Mouse (Mus musculus) embryonic fibroblast, embryonic 13.5 days (primary cell): Measurements from ENCODE around the gene Fam98b. TPM values are rescaled to one million over a fixed set of nuclear protein-coding genes. Genes with fewer than 3 reads are reported as not detected.

Experiments used
- H3K27ac ChIP-seq: 2 replicates; pipeline ENCODE4 v1.5.1; 2012; ENCODE audit warnings: low read length, control low read depth, inconsistent platforms; ENCODE audit not compliant: insufficient read depth
- H3K4me1 ChIP-seq: 2 replicates; pipeline ENCODE4 v1.6.1; 2011; ENCODE audit warnings: low read length; ENCODE audit not compliant: control insufficient read depth, insufficient read depth
- H3K4me3 ChIP-seq: 2 replicates; pipeline ENCODE4 v1.5.1; 2011; ENCODE audit warnings: mild to moderate bottlenecking, control low read depth, low read length; ENCODE audit not compliant: insufficient read depth
- CTCF ChIP-seq: IDR thresholded peaks from 2 replicates; pipeline ENCODE4 v1.5.1; 2011; ENCODE audit warnings: mild to moderate bottlenecking, control low read depth, low read length, moderate library complexity, borderline replicate concordance; ENCODE audit not compliant: insufficient read depth
- POLR2A ChIP-seq: IDR thresholded peaks from 2 replicates; pipeline ENCODE4 v1.6.1; 2011; ENCODE audit warnings: low read depth, mild to moderate bottlenecking, control low read depth, low read length, moderate library complexity
- polyA plus RNA-seq: library from polyadenylated mRNA; stranded (reverse); fragments of >200 nt; gene quantifications from 2 replicates; pipeline ENCODE4 v1.2.4, GENCODE M21; 2011; ENCODE audit warnings: low read depth; ENCODE audit not compliant: missing spikeins, insufficient read length

The Fam98b gene
- polyA plus RNA-seq, 1 experiment: 70.8 TPM

DNA sequence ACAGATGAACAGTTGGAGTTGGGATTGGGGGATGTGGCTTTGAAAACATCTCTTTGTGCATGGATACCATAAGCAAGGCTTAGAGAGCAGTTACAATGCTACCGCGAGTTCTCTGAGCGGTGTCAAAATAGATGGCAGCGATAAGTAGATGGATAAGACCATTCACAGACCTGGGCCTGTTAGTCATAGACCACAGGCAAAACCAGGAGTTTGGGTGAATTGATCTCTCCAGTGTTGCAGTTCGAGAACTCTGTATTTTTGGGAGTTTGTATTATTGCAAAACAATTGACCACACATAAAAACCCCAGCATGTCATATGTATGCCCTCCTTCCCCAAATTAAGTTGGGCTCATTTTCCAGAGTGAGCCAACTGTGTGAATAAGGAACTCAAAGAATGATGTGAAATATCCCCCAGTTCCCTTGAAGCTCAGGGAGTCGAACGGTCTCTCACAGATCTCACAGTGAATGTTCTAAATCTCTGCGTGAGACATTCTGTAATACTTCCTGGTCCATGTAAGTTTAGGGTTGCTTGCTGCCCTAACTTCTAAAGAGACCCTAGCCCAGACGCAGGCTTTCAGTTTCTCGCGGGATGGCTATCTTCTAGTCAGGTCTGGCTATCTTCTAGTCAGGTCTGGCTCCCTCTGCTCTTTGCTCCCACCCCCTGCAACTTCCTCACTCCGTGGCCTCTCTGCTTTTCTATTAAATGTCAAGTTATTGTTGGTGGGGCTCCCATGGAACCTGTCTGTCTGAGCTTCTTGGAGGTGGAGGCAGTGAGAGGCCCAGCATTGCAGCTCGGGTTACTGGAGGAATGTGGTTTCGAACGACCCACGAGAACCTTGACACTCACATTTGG is 50.3 kb downstream of the Fam98b start:
- Histone ChIP-seq H3K27ac (no peak overlapping the region), H3K4me3 (no peak overlapping the region), H3K4me1 (no peaks in the 10 kb centered on the region)
- TF ChIP-seq CTCF (no peak), POLR2A (no peak)

DNA sequence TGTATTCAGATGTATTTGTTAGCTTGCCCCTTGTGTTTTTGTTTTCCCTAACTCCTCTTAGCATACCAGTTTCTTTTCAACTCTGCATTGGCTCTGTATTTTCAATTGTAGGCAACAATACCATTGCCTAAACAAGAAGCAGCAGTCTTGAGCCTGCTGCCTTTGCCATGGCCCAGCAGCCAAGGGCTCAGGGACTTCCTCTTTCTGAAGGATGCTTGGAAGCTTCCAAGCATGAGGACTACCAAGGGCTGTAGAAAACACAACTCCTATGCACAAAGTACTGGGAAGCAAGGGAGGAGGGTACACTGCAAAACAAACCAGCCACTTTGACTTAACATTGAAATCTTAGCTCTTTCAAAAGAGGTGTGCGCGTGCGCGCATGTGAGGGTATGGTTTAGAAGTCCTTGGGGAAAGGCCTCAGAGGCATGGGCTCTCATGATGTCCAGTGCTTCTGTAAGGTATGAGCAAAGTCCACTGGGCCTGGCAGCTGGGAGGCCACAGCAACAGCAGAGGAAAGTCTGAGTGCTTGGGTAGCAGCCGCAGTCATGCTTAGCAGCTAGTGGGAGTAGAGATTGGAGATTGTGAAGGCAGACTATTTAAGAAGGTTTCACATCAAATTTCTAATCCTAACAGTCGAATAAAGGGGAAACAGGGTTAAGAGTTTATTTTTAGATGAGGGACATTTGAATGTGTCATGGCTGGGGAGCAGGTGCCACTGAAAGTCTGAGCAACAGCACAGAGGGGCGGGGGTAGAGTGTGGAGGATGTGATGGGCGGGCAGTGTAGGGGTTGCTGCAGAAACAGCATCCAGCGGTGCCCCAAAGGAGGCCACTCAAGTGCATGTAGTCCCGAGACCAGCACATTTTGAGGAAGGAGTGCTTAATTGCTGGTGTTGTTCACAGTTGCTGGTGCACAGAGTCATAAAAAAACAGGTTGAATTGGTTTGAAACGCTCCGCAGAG is 54.1 kb downstream of the Fam98b start:
- H3K27ac ChIP-seq: no peak overlapping the region
- no peak overlapping the region for H3K4me3 ChIP-seq
- TF ChIP-seq POLR2A (no peak), CTCF (no peak)
- no peaks in the 10 kb centered on the region for H3K4me1 ChIP-seq

GRCm38 (mm10) chr2:117304941-117305340 is 55.4 kb downstream of the Fam98b start:
- Histone ChIP-seq H3K4me3 (no peak overlapping the region), H3K4me1 (no peaks in the 10 kb centered on the region), H3K27ac (no peak overlapping the region)
- TF ChIP-seq POLR2A: no peak
- no peak for TF ChIP-seq CTCF

DNA sequence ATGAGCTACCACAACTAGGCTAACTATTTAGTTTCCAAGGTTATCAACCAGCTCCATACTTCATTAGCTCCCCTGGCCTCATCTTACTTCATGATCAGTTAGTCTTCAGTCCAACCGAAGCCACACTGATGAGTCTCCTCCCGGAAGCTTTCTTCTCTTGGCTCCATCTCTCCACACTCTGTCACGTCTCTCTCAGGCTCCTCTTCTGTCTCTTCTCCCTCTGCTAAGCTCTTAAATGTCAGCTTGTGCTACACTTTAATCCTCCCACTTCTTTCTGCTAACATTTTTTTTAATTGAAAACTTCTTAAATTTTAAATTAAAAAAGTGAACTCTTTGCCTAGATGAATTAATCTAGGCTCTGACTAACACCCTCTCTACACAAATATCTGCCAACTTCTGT is 58.4 kb downstream of the Fam98b start:
- Histone ChIP-seq H3K27ac (no peak overlapping the region), H3K4me3 (no peak overlapping the region), H3K4me1 (0 out of 2 replicates have a peak, but pooled peaks cover 2% of the 10 kb centered on the region)
- TF ChIP-seq CTCF (no peak), POLR2A (no peak)

DNA sequence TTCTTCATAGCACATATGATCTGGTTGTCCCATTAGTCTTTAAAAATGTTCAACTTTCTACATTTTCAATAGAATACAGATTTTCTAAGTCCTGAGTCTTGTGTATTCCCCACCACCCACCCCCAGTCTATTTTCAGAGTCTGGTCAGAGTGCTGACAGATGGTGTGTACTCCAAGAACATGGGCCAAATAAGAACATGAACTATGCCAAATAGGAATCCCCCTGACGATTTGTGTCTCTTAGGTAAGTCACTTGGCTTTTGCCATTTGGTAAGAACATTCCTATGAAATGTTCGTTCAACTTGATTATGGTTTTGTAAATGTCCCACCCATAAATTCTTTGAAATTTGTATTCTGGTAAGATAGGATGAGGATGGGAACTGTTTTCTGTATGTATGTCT is 59.5 kb downstream of the Fam98b start:
- 0 out of 2 replicates have a peak, but pooled peaks cover 2% of the 10 kb centered on the region for H3K4me1 ChIP-seq
- TF ChIP-seq CTCF (no peak), POLR2A (no peak)
- H3K4me3 ChIP-seq: no peak overlapping the region
- H3K27ac ChIP-seq: no peak overlapping the region

DNA sequence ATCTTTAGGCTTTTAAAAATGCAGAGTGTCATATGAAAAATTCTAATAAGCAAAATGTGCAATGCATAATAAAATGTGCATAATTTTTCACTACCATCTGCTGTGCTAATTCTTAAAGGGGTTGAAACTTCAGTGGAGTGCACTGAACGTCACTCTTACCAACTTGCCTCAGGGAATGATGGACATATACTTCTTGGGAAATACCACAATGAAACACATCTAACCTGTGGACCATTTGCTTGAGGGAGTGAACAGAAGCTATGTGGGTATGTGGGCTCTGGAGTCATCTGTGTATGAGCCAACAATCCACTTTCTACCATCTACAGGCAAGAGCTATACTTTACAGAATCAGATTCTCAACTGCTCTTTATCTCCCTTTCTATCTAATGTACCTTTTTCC is 61.8 kb downstream of the Fam98b start:
- Histone ChIP-seq H3K4me1 (0 out of 2 replicates have a peak, but pooled peaks cover 2% of the 10 kb centered on the region), H3K27ac (no peak overlapping the region), H3K4me3 (no peak overlapping the region)
- TF ChIP-seq POLR2A: no peak
- TF ChIP-seq CTCF: no peak

- Histone ChIP-seq H3K4me1 (0 out of 2 replicates have a peak, but pooled peaks cover 2% of the 10 kb centered on the region), H3K27ac (no peak overlapping the region), H3K4me3 (no peak overlapping the region)
- no peak for TF ChIP-seq POLR2A
Observed at GRCm38 (mm10) chr2:117312030-117312429, 62.5 kb downstream of the Fam98b start.

GRCm38 (mm10) chr2:117312441-117312895 is 62.9 kb downstream of the Fam98b start:
- Histone ChIP-seq H3K4me1 (0 out of 2 replicates have a peak, but pooled peaks cover 2% of the 10 kb centered on the region), H3K4me3 (no peak overlapping the region), H3K27ac (no peak overlapping the region)
- TF ChIP-seq CTCF (no peak), POLR2A (no peak)

DNA sequence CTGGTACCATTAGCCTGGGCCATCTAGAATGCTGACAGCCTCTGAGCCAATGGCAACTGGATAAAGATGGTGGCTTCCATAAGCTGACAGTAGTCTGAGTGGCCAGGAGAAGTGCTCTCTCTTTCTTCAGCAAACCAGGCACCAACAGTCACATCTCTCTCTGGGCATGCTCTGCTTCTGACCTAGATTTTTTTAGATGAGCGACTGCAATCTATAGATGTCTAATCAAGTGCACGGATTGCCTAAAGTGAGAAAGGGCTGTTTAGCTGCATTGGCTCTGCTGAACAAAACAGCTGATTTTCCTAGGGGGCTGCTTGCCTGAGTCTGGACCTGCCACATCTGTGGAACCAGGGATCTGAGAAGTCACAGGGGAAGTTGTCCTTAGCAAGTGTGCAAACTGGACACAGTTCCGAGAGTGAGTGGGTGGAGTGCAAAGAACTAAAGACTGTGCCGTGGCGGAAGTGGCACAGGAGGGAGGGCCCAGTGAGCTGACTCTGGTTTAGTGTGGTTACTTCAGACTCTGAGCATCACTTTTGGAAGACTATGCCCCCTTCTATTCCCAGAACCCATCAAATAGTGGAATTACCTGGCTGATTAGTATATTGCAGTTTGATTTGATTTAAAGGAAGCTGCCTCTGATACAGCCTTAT is 64.2 kb downstream of the Fam98b start:
- Histone ChIP-seq H3K27ac (no peak overlapping the region), H3K4me1 (0 out of 2 replicates have a peak, but pooled peaks cover 2% of the 10 kb centered on the region), H3K4me3 (no peak overlapping the region)
- TF ChIP-seq CTCF: no peak
- TF ChIP-seq POLR2A: no peak
